Mouse (Mus musculus): Measurements from ENCODE around the gene Cyp2c54. TPM values are rescaled to one million over a fixed set of nuclear protein-coding genes. Genes with fewer than 3 reads are reported as not detected.
"Not testable (repeated sequence)": the region's sequence is repeated elsewhere in the genome, so short reads cannot be mapped to it uniquely, and the experiment has no call there.

Gene Cyp2c54
- polyA plus RNA-seq (2012; fragmentation: generic; extraction: Trizol), result not detected
- long read RNA-seq, experiment 1, result 0 reads
- long read RNA-seq, experiment 2, result 0 reads

DNA sequence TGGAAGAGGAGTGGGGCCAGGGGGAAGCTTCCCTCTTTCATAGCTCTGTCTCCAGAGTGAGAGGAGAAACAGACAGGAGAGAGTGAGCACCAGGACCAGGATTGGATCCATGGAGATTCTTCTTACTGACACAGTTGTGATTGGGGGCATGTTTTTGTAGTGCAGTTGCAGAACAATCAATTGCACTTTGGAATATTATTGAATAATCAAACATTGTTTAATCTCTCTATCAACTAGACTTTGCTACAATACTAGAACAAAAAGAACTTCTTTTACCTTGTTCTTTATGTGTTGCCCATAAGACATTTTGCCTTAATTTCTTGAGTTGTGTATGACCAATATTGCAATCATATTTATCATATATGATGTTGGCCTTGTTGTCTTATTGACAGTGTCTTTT, at the start of gene Cyp2c54:
Gene Cyp2c54 (minus strand): TSS at position 127 of the 400 bp plus-strand sequence.
- Histone ChIP-seq H3K79me2 (ENCODE audit: control insufficient read depth, insufficient read depth) (no peaks in the 10 kb centered on the region), H3K79me3 (ENCODE audit: low read depth) (no peaks in the 10 kb centered on the region), H3K4me3 (ENCODE audit: insufficient read depth, poor library complexity, severe bottlenecking) (no peak within 1 kb of the TSS), H3ac (ENCODE audit: control insufficient read depth, insufficient read length, low read depth) (no peak within 1 kb of the TSS), H3K27me3 (ENCODE audit: control insufficient read depth, insufficient read depth, insufficient read length) (no peaks in the 10 kb centered on the region), H3K36me3 (ENCODE audit: control insufficient read depth, insufficient read depth) (no peaks in the 10 kb centered on the region)
- TF ChIP-seq FOSL1 (IDR thresholded peaks at IDR 0.05; ENCODE audit: insufficient read depth, low read length, poor library complexity, severe bottlenecking) (no peak), USF1 (IDR thresholded peaks at IDR 0.05; ENCODE audit: low read depth) (no peak), MYOG (IDR thresholded peaks at IDR 0.05; ENCODE audit: control insufficient read depth, extremely low read depth, insufficient read length) (no peak), CTCF (IDR thresholded peaks at IDR 0.05; ENCODE audit: control insufficient read depth, insufficient read depth, insufficient read length) (no peak), MYOD1 (IDR thresholded peaks at IDR 0.05; ENCODE audit: control insufficient read depth, insufficient read length, low read depth) (no peak), MAX (IDR thresholded peaks at IDR 0.05) (no peak), CEBPB (IDR thresholded peaks at IDR 0.05; ENCODE audit: low read depth) (no peak)

DNA sequence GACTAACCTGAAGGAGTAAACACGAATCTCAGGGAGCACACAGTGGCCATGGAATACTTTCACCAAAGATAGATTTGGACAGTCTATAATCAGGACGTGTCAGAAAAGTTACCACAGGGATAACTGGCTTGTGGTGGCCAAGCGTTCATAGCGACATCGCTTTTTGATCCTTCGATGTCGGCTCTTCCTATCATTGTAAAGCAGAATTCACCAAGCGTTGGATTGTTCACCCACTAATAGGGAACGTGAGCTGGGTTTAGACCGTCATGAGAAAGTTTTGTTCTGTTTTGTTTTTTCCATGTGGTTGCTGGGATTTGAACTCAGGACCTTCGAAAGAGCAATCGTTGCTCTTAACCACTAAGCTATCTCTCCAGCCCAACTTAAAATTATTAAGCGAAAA, 46.0 kb upstream of the Cyp2c54 start:
- H3K36me3 ChIP-seq (ENCODE audit: control insufficient read depth, insufficient read depth); H3K79me2 ChIP-seq (ENCODE audit: control insufficient read depth, insufficient read depth); H3K4me3 ChIP-seq (ENCODE audit: insufficient read depth, poor library complexity, severe bottlenecking): not testable (repeated sequence)

DNA sequence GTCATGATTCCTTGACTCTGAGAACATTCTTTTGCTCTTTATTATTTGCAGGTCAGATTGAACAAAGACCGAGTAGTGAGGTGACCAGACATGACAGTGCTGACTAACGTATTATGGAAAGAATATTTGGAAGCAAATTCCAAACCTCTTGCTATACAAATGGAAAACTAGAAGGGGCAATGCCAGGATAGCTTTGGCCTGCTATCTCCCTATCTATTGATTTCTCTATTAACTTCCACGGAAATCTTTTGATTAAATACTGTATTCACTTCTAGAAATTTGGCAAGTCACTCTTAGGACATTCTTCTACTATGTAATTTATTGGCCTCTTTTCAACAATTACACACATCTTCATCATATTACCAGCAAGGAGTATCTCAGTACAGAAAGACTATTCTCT, 17.5 kb upstream of the Cyp2c54 start:
- Histone ChIP-seq H3K27me3 (ENCODE audit: control insufficient read depth, insufficient read depth, insufficient read length) (no peaks in the 10 kb centered on the region), H3K79me3 (ENCODE audit: low read depth) (no peaks in the 10 kb centered on the region), H3K79me2 (ENCODE audit: control insufficient read depth, insufficient read depth) (no peaks in the 10 kb centered on the region), H3K4me3 (ENCODE audit: insufficient read depth, poor library complexity, severe bottlenecking) (no peak overlapping the region), H3K36me3 (ENCODE audit: control insufficient read depth, insufficient read depth) (no peaks in the 10 kb centered on the region), H3ac (ENCODE audit: control insufficient read depth, insufficient read length, low read depth) (no peak overlapping the region)
- no peak for TF ChIP-seq MAX (IDR thresholded peaks at IDR 0.05)
- TF ChIP-seq MYOD1 (IDR thresholded peaks at IDR 0.05; ENCODE audit: control insufficient read depth, insufficient read length, low read depth), result no peak
- no peak for TF ChIP-seq FOSL1 (IDR thresholded peaks at IDR 0.05; ENCODE audit: insufficient read depth, low read length, poor library complexity, severe bottlenecking)
- no peak for TF ChIP-seq CEBPB (IDR thresholded peaks at IDR 0.05; ENCODE audit: low read depth)
- no peak for TF ChIP-seq MYOG (IDR thresholded peaks at IDR 0.05; ENCODE audit: control insufficient read depth, extremely low read depth, insufficient read length)
- no peak for TF ChIP-seq CTCF (IDR thresholded peaks at IDR 0.05; ENCODE audit: control insufficient read depth, insufficient read depth, insufficient read length)
- TF ChIP-seq USF1 (IDR thresholded peaks at IDR 0.05; ENCODE audit: low read depth), result no peak

More for the DNA sequence above, 46.0 kb upstream of the Cyp2c54 start:
- not testable (repeated sequence) for H3K79me3 ChIP-seq (ENCODE audit: low read depth); H3K27me3 ChIP-seq (ENCODE audit: control insufficient read depth, insufficient read depth, insufficient read length); H3ac ChIP-seq (ENCODE audit: control insufficient read depth, insufficient read length, low read depth)

DNA sequence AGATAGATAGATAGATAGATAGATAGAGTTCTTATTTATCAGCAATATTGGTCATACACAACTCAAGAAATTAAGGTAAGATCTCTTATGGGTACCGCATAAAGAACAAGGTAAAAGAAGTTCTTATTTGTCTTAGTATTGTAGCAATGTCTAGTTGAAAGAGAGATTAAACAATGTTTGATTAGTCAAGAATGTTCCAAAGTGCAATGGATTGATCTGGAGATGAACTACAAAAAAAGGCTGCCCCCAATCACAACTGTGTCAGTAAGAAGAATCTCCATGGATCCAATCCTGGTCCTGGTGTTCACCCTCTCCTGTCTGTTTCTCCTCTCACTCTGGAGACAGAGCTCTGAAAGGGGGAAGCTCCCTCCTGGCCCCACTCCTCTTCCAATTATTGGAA, 15.8 kb upstream of the Cyp2c54 start, which contains the start of gene Cyp2c50:
Gene Cyp2c50 (plus strand): TSS at position 268 of the 400 bp plus-strand sequence.
- not testable (repeated sequence) for H3K79me3 ChIP-seq (ENCODE audit: low read depth); H3K27me3 ChIP-seq (ENCODE audit: control insufficient read depth, insufficient read depth, insufficient read length); H3K79me2 ChIP-seq (ENCODE audit: control insufficient read depth, insufficient read depth); H3K4me3 ChIP-seq (ENCODE audit: insufficient read depth, poor library complexity, severe bottlenecking); H3K36me3 ChIP-seq (ENCODE audit: control insufficient read depth, insufficient read depth); H3ac ChIP-seq (ENCODE audit: control insufficient read depth, insufficient read length, low read depth)

DNA sequence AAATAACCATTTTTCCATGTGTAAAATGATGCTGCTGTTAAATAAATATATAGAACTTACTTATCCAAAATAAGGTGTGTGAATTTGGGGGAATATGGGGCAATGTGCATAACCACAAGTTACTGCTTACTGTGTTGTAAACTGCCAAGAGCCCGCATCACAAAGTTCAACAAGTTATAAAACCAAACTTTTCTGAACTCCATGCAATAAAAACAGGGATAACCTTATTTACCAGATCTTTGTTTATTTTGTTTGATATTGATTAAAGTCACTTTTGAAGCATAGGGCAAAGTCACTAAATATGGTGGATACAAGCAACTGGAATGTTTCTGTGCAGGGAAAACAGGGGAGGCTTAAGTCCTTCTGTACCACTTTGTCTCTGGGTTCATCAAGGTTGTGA, 14.8 kb upstream of the Cyp2c54 start:
- no peak overlapping the region for H3K4me3 ChIP-seq (ENCODE audit: insufficient read depth, poor library complexity, severe bottlenecking)
- no peaks in the 10 kb centered on the region for H3K27me3 ChIP-seq (ENCODE audit: control insufficient read depth, insufficient read depth, insufficient read length)
- TF ChIP-seq MYOG (IDR thresholded peaks at IDR 0.05; ENCODE audit: control insufficient read depth, extremely low read depth, insufficient read length) (no peak), FOSL1 (IDR thresholded peaks at IDR 0.05; ENCODE audit: insufficient read depth, low read length, poor library complexity, severe bottlenecking) (no peak), USF1 (IDR thresholded peaks at IDR 0.05; ENCODE audit: low read depth) (no peak), MAX (IDR thresholded peaks at IDR 0.05) (no peak), CEBPB (IDR thresholded peaks at IDR 0.05; ENCODE audit: low read depth) (no peak), MYOD1 (IDR thresholded peaks at IDR 0.05; ENCODE audit: control insufficient read depth, insufficient read length, low read depth) (no peak), CTCF (IDR thresholded peaks at IDR 0.05; ENCODE audit: control insufficient read depth, insufficient read depth, insufficient read length) (no peak)
- no peak overlapping the region for H3ac ChIP-seq (ENCODE audit: control insufficient read depth, insufficient read length, low read depth)
- no peaks in the 10 kb centered on the region for H3K36me3 ChIP-seq (ENCODE audit: control insufficient read depth, insufficient read depth)
- H3K79me3 ChIP-seq (ENCODE audit: low read depth), result no peaks in the 10 kb centered on the region
- no peaks in the 10 kb centered on the region for H3K79me2 ChIP-seq (ENCODE audit: control insufficient read depth, insufficient read depth)

DNA sequence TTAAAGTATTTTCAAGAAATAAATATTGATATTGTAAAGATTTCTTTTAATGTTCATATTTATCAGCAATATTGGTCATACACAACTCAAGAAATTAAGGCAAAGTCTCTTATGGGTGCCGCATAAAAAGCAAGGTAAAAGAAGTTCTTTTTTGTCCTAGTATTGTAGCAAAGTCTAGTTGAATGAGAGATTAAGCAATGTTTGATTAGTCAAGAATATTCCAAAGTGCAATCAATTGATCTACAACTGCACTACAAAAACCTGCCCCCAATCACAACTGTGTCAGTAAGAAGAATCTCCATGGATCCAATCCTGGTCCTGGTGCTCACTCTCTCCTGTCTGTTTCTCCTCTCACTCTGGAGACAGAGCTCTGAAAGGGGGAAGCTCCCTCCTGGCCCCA, 81.5 kb downstream of the Cyp2c54 start, which contains the start of gene Cyp2c37:
Gene Cyp2c37 (plus strand): TSS at position 285 of the 400 bp plus-strand sequence.
- not testable (repeated sequence) for H3K27me3 ChIP-seq (ENCODE audit: control insufficient read depth, insufficient read depth, insufficient read length); H3K36me3 ChIP-seq (ENCODE audit: control insufficient read depth, insufficient read depth); H3K4me3 ChIP-seq (ENCODE audit: insufficient read depth, poor library complexity, severe bottlenecking); H3K79me2 ChIP-seq (ENCODE audit: control insufficient read depth, insufficient read depth); H3K79me3 ChIP-seq (ENCODE audit: low read depth); H3ac ChIP-seq (ENCODE audit: control insufficient read depth, insufficient read length, low read depth)

DNA sequence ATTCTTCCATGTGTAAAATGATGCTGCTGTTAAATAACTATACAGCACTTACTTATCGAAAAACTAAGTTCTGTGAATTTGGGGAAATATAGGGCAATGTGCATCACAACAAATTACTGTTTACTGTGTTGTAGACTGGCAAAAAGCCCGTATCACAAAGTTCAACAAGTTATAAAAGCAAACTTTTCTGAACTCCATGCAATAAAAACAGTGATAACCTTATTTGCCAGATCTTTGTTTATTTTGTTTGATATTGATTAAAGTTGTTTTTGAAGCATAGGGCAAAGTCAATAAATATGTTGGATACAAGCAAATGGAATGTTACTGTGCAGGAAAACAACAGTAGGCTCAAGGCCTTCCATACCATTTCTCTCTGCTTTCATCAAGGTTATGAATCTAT, 84.2 kb downstream of the Cyp2c54 start:
- no peaks in the 10 kb centered on the region for H3K79me3 ChIP-seq (ENCODE audit: low read depth)
- no peak overlapping the region for H3ac ChIP-seq (ENCODE audit: control insufficient read depth, insufficient read length, low read depth)
- TF ChIP-seq USF1 (IDR thresholded peaks at IDR 0.05; ENCODE audit: low read depth), result no peak
- TF ChIP-seq MYOD1 (IDR thresholded peaks at IDR 0.05; ENCODE audit: control insufficient read depth, insufficient read length, low read depth), result no peak
- TF ChIP-seq MAX (IDR thresholded peaks at IDR 0.05), result no peak
- TF ChIP-seq CEBPB (IDR thresholded peaks at IDR 0.05; ENCODE audit: low read depth), result no peak
- no peak for TF ChIP-seq FOSL1 (IDR thresholded peaks at IDR 0.05; ENCODE audit: insufficient read depth, low read length, poor library complexity, severe bottlenecking)
- no peak for TF ChIP-seq MYOG (IDR thresholded peaks at IDR 0.05; ENCODE audit: control insufficient read depth, extremely low read depth, insufficient read length)
- no peak for TF ChIP-seq CTCF (IDR thresholded peaks at IDR 0.05; ENCODE audit: control insufficient read depth, insufficient read depth, insufficient read length)
- no peak overlapping the region for H3K4me3 ChIP-seq (ENCODE audit: insufficient read depth, poor library complexity, severe bottlenecking)
- no peaks in the 10 kb centered on the region for H3K36me3 ChIP-seq (ENCODE audit: control insufficient read depth, insufficient read depth)
- no peaks in the 10 kb centered on the region for H3K79me2 ChIP-seq (ENCODE audit: control insufficient read depth, insufficient read depth)
- no peaks in the 10 kb centered on the region for H3K27me3 ChIP-seq (ENCODE audit: control insufficient read depth, insufficient read depth, insufficient read length)

Measured in C2C12 (cell line).